Mouse (Mus musculus): Measurements from ENCODE around the gene Slc6a3.

Slc6a3 gene

GRCm38 (mm10) chr13:73591488-73591887, 54.9 kb downstream of the Slc6a3 start:
- no peak for DNase-seq (ENCODE audit: low read depth in 2 of 2, low spot score in 2 of 2)

DNA sequence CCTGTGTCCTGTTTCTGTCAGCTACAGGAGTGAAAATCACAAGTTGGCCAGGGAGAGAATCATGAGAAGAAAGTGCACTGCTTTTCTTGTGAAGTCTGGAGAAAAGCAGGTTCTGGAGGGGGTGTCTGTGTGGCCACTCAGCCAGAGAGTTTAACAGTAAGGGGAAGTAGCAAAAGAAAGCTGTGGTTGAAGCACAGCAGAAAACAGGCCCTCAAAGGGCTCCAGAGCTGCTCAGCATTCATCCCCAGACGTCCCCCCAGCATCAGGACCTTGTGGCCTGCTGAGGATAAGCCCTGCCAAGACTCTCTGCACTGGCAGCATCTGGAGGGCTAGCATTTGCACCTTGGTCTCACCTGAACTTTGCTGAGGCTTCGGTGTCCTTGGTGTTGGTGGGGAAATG, 56.0 kb downstream of the Slc6a3 start:
- no peak for DNase-seq (ENCODE audit: low read depth in 2 of 2, low spot score in 2 of 2)

GRCm38 (mm10) chr13:73596276-73596675, 59.7 kb downstream of the Slc6a3 start:
- no peak for DNase-seq (ENCODE audit: low read depth in 2 of 2, low spot score in 2 of 2)

- DNase-seq (ENCODE audit: low read depth in 2 of 2, low spot score in 2 of 2): no peak
These were observed 63.7 kb downstream of the Slc6a3 start for GRCm38 (mm10) chr13:73600217-73600616.

- no peak for DNase-seq (ENCODE audit: low read depth in 2 of 2, low spot score in 2 of 2)
These were observed 66.5 kb downstream of the Slc6a3 start for GRCm38 (mm10) chr13:73603046-73603445.

DNA sequence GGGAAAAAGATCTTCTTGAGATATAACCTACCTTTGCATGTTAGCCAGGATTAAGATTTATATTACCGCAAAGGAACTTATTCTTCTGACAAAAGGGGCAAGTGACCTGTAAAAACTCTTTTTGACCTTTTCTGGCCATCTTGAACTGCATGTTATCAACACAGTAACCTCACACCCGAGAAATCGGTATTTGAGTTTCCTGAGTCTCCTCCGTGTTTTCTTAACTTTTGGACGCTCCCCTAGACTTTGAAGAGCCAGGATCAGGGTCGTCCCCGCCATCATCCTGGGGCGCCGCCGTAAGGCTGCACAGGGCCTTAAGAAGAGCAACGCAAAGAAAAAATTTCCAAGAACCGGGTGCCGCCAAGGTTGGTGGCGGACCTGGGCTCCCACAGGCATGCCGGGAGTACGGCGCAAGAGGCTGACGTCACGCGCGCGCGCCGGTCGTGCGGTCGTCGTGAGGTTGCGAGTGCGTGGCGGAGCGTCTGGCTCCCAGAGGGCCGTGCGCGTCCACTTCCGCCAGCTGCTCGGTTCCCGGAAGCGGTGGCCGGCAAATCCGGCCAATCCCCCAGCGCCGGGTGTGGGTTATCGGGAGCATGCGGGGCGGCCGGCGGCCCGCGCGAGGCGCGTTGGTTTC, 67.1 kb downstream of the Slc6a3 start, which contains the start of gene Clptm1l:
Gene Clptm1l, plus strand, starts transcription at position 485 of the 634 bp plus-strand sequence.
- peak; percentile 84 to 88 for DNase-seq (ENCODE audit: low read depth in 2 of 2, low spot score in 2 of 2)

GRCm38 (mm10) chr13:73604156-73604957, 67.8 kb downstream of the Slc6a3 start:
- no peak for DNase-seq (ENCODE audit: low read depth in 2 of 2, low spot score in 2 of 2)

GRCm38 (mm10) chr13:73618406-73618805, 81.9 kb downstream of the Slc6a3 start:
- DNase-seq (ENCODE audit: low read depth in 2 of 2, low spot score in 2 of 2): no peak

DNA sequence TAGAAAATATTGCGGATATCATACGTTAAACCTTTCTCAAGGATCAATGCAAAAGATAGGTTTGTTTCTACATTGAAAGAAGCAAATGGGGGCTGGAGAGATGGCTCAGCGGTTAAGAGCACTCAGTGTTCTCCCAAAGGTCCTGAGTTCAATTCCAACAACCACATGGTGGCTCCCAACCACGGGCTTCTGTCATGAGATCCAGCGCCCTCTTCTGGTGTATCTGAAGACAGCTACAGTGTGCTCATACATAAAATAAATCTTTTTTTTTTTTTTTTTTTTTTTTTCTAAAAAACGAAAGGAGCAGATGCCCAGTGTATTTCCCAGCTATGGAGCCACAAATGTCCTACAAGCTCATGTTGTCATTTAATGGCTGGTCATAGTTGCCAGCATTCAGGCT, 84.1 kb downstream of the Slc6a3 start:
- DNase-seq (ENCODE audit: low read depth in 2 of 2, low spot score in 2 of 2): no peak

DNA sequence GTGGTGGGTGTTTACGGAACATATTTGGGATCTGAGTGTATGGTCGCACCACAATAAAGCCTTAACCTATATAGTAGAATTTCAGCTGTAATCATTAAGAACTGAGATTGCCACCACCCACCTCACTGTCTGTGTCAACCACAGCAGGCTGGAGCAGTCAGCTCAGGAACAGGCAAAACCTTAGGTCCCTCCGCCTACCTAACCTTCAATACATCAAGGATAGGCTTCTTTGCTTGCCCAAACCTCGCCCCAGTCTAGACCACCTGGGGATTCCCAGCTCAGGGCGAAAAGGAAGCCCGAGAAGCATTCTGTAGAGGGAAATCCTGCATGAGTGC, 89.8 kb downstream of the Slc6a3 start:
- peak in 1 of 2 experiments; percentile 44 for DNase-seq (ENCODE audit: low read depth in 2 of 2, low spot score in 2 of 2)

GRCm38 (mm10) chr13:73626745-73627549, 90.4 kb downstream of the Slc6a3 start, which contains the start of gene Tert:
Gene Tert, plus strand, starts transcription at chr13:73626911.
- peak in 1 of 2 experiments; percentile 61 for DNase-seq (ENCODE audit: low read depth in 2 of 2, low spot score in 2 of 2)

Measured in CD8-positive naive resting alpha-beta T cell, adult 2 months (primary cell).